Mouse (Mus musculus) 416B (cell line): ENCODE results near the gene Stx3.

Source experiments
- DNase-seq: peaks from one replicate; pipeline ENCODE4 v3.0.0; 2011; ENCODE audit warnings: low read depth

Gene Stx3

GRCm38 (mm10) chr19:11819143-11819700 is at the start of gene Stx3:
Stx3 (minus strand) TSS chr19:11819403.
- no peak for DNase-seq

- DNase-seq, result peak; percentile 11
Measured at GRCm38 (mm10) chr19:11867837-11868236, 48.6 kb upstream of the Stx3 start.

GRCm38 (mm10) chr19:11860966-11861365 is 41.8 kb upstream of the Stx3 start, which contains the start of gene Olfr1418:
Olfr1418 (minus strand) TSS chr19:11861066.
- no peak for DNase-seq

- DNase-seq, result no peak
Measured at GRCm38 (mm10) chr19:11856506-11856905, 37.3 kb upstream of the Stx3 start.

GRCm38 (mm10) chr19:11854821-11855220 is 35.6 kb upstream of the Stx3 start:
- no peak for DNase-seq

GRCm38 (mm10) chr19:11852652-11853051 is 33.4 kb upstream of the Stx3 start:
- no peak for DNase-seq

GRCm38 (mm10) chr19:11846333-11846732 is 27.1 kb upstream of the Stx3 start:
- peak; percentile 3 for DNase-seq

GRCm38 (mm10) chr19:11839119-11839518 is 19.9 kb upstream of the Stx3 start, which contains the start of gene Olfr1417:
Olfr1417 (minus strand) TSS chr19:11839219.
- DNase-seq, result no peak

- DNase-seq, result no peak
Measured at GRCm38 (mm10) chr19:11823346-11824065, 4.3 kb upstream of the Stx3 start.

- no peak for DNase-seq
Measured at GRCm38 (mm10) chr19:11820211-11820610, 1.0 kb upstream of the Stx3 start.

GRCm38 (mm10) chr19:11819800-11820199 is 597 bp upstream of the Stx3 start:
- no peak for DNase-seq

- no peak for DNase-seq
Measured at GRCm38 (mm10) chr19:11818199-11819142, 732 bp downstream of the Stx3 start.

GRCm38 (mm10) chr19:11817586-11817985 is 1.6 kb downstream of the Stx3 start:
- no peak for DNase-seq

GRCm38 (mm10) chr19:11816706-11817105 is 2.5 kb downstream of the Stx3 start:
- DNase-seq, result no peak

- no peak for DNase-seq
Measured at GRCm38 (mm10) chr19:11814742-11815333, 4.4 kb downstream of the Stx3 start.

GRCm38 (mm10) chr19:11813649-11814048 is 5.6 kb downstream of the Stx3 start:
- DNase-seq, result no peak

- peak; percentile 54 for DNase-seq
Measured at GRCm38 (mm10) chr19:11813136-11813535, 6.1 kb downstream of the Stx3 start.

GRCm38 (mm10) chr19:11811688-11812365 is 7.4 kb downstream of the Stx3 start:
- DNase-seq, result no peak

- no peak for DNase-seq
Measured at GRCm38 (mm10) chr19:11810856-11811255, 8.3 kb downstream of the Stx3 start.

- DNase-seq, result no peak
Measured at GRCm38 (mm10) chr19:11810003-11810758, 9.0 kb downstream of the Stx3 start.

GRCm38 (mm10) chr19:11808452-11808851 is 10.8 kb downstream of the Stx3 start:
- DNase-seq, result no peak
